Mouse (Mus musculus): ENCODE measurements around the gene Myo1h.
A peak's percentile ranks its signal among the peaks of the same experiment; 100 is the strongest.

The Myo1h gene

DNA sequence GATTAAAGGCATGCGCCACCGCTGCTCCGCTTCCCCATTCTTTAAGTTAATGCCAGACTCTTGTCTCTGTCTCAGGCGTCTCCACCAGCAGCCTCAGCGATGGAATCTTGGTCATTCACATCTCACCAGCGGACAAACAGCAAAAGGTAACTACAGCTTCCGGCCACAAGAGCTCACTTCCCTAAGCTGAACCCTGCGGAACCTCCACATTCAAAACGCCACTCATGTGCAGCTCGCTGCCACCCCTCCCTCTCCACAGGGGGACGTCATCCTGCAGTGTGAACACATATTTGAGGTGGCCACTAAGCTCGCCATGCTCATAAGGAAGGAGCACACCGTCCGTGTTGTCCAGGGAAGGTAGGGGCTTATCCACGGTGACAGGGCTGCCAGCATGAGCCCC lies 72.0 kb downstream of the Myo1h start:
- peak; percentile 85 for DNase-seq

DNA sequence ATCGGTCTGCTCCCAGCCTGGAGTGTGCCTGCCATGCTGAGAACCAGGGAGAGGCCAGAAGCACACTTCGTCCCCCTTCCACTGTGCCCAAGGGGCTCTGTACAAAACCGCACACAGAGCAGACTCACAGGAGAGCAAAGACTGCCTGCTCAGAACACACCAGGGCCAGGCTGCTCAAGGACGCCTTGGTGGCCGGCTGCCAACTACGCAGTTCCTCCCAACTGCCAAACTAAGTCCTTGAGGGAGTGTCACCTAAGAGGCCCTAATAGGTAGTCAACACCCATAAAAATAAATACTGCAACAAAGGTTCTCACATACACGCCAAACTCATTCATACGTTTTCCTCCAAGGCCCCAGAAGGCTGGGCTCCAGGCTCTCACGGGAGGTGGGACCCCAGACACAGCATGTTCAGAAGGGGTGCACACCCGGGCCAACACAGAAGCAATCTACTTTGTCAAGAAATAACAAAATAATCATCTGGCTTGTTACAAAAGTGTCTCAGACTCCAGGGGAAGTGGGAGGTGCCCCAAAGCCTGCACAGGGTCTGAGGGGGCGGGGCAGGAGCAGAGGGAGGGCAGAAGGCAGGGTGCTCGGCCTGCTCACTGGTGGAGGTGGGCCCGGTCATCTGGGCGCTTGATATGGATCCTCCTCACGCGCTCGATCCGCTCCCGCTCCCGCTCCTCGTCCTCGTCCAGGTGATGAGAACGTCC lies 76.2 kb downstream of the Myo1h start:
- DNase-seq, result peak; percentile 97

DNA sequence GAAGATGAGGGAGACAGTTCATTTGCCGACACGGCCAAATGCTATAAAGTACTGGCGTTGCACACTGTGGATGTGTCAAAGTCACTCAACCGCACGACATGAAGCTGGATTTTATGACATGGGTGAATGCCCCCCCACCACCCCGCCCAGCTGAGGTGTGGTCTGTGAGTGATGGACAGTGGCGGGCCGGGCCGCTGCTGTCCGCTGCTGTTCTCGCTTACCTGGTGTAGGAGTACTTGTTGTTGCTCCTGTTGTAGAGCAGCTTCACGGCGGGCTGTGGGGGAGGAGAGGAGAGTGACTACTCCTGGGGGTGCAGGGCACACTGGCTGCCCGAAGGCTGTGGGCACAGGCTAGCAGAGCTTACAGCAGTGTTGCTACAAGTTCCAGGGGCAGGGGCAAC lies 79.2 kb downstream of the Myo1h start:
- peak; percentile 90 for DNase-seq

DNA sequence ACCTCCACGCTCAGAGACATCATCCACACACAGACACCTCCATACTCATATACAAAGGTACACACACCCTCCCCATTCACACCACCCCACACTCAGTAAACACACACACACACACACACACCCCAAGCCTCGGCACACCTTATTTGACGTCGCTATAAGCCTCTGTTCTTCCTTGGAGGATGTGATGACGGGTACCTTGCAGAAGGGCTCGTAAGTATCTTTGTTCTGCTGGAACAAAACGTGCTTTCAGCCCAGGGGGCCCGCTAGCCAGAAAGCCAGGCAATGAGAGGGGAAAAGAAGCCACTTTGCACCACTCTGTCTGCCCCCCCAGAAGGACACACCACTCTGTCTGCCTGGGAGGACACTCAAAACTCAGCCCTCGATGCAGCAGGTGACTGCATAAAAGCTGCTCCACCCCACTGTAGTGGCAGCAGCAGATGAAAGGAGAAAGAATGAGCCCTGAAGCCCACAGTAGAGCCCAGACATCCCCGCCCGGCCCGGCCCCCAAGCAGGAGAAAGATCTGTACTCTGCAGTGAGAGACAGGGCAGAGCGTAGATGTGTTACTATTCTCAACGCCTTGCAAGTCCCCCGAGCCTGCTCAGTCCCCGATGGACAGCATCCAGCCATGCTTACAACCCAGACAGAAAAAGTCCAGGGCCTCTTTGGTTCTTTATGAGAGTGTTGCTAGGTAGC lies 80.0 kb downstream of the Myo1h start:
- DNase-seq, result peak; percentile 87

DNA sequence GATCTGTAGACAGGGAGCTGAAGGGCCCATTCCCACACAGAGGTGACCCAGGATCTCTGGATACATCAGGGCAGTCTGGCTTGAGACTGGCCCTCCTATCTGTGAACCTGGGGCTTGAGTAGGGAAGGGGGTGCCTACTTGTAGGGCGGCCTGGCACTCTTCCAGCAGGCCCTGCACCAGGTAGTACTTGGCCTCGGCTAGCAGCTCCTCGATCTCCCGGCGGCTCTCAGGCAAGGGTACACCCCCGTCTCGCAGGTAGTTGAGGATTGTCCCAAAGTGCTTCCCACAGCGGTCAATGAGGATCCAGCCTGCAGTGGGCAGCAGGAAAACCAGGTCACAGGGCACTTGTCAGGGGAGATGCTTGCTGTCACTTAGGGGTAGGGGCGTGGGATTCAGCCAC lies 81.0 kb downstream of the Myo1h start:
- DNase-seq, result no peak

DNA sequence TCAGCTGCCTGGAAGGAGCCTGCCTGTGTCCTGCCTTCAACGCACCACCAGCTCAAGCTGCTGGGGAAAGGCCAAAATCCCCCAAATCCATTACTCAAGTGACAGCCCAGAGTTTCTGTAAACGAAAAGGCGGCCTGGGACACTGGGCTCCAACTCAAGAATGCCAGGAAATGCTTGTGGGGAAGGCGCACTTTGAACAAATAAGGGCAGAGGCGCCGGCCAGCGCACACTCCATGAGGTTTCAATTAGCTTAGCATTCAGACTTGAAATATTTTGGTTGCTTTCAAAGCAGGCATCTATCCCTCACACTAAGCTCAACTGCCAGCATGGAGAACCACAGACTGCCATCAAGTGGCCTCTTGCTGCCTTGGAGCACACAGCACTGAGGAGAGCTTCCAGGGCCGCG lies 81.4 kb downstream of the Myo1h start:
- peak; percentile 98 for DNase-seq

DNA sequence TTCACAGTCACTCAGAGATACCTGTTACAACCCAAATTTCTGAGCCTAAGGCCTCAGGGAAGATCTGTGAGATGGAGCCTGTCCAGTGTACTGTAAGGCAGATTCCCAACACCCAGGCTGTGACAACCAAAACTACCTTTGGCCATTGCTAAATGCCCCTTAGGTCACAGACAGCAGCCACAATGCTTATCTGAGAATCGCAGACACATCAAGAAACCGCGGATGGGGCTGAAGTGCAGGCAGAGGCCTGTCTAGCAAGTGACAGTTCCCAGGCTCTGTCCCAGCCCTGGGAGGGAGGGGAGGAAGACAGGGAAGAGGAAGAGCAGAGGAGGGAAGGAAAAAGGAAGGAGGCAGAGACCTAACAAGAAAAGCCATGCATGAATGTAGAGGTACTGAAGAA lies 82.4 kb downstream of the Myo1h start:
- DNase-seq, result peak; percentile 82

DNA sequence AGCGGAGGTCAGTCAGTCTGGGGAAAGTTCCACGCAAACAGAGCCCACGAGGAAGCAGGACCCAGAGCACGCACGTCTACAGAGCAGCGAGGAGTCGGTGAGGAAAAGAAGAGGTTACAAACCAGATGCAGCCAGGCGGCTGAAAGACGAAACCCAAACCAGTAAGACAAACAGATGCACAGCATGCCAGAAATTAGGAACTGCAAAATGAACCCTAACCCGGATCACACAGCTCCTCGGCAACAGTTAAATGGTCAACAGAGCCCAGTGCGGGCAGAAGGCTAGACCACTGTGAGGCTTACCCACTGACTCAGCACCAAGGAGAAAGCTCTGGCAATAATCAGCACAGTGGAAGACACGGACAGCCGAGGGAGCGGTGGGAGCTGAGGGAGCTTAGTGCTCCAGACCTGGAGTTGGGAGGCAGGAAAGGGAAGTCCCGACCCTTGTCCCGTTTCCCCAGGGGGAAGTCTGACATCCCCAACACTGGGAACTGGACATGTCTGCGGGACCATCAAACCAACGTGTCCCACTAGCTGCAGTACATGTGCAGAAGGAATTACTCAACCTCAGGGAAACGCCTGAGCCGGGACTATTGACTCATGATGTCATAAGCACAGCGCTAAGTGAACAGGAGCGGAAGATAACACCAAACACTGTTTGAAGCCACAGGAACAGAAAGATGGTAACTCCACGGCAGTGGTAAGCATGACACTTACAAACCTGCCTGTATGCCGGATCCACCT lies 82.9 kb downstream of the Myo1h start:
- DNase-seq, result peak; percentile 95

DNA sequence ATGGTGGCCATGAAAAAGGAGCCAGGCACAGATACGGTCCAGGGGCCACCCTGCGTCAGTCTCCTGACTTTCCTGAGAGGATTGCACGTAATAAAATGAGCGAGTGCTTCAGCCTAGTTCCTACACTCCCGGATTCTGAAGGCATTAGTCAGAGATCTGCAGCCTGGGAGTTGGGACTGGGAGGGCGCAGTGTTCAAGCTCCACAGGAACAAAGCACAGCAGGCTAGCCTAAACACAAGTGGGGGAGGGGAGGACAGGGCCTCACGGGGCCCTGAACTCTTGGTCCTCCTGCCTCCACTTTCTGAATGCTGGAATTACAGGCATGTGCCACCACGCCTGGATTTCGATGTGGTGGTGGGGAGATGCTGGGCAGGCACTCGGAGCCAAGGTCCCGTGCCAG lies 83.6 kb downstream of the Myo1h start:
- no peak for DNase-seq

DNA sequence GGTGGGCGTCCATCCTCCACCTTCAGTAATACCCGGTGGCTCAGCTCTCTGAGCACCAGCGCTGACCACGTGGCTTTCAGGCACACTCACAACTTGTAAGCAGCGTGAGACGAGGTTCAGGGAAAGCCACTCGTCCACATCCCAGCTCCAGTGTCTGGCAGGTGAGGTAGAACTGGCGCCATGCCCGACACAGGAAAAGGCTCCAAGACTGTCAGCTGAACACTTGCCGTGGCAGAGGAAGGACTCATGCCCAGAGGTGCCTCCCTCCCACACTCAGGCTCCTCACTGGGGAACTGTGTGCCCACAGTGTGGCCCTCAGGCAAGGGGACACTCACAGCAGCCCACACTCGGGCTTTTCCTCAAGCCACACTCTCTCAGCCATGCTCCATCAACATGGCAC lies 84.2 kb downstream of the Myo1h start:
- DNase-seq, result peak; percentile 95

DNA sequence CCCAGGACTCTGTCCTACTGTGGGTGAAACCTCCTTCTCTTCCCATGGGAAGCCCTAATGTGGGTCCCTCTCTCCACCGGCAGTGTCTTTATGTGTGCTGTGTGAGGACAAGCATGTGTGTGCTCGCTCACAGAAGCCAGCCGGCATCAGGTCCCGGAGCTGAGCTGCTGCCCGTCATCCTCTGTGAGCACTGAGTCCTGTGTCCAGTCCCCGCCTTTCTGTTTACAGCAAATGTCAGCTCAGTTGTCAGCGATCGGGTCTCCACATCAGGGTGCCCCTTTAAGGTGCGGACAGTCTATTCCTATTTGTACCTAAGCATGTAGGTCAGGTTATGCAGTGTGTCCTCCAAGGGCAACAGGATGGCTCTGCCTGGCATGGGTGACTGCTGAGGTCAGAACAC lies 84.6 kb downstream of the Myo1h start:
- DNase-seq, result peak; percentile 90

DNA sequence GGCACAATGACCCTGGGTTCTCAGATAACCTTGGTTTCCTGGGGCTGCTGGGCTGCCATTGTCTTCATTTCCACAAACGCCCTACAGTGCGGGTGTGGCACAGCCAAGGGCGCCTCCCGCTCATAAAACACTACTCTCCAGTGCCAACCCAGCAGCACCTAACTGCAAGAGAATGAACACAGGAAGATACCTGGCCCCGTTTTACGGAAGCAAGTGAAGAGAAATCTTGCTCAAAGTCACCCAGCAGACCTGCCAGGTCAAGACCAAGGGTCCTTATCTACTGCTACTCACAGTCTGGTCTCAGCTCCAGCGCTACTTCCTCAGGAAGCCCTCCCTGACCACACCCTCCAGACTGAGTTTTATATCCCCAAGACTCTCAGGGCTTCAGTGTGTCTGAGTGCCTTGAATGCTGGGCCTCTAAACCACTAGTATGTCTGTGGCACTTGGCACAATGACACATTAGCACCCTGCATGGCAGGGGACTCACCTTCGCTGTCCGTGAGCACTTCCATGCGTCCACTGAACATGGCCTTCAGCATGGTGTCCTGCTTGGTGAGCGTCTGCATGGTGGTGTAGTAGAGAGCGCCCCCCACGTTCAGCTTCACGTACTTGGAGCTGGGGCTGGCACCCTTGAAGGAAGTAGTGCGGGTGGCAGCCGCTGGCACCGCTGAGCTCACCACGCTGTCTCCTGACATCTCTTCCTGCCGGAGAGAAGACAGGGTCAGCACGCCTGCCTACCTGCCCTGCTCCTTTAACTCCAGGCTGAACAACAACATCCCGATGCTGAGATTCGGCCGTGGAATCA lies 85.6 kb downstream of the Myo1h start:
- peak; percentile 98 for DNase-seq

DNA sequence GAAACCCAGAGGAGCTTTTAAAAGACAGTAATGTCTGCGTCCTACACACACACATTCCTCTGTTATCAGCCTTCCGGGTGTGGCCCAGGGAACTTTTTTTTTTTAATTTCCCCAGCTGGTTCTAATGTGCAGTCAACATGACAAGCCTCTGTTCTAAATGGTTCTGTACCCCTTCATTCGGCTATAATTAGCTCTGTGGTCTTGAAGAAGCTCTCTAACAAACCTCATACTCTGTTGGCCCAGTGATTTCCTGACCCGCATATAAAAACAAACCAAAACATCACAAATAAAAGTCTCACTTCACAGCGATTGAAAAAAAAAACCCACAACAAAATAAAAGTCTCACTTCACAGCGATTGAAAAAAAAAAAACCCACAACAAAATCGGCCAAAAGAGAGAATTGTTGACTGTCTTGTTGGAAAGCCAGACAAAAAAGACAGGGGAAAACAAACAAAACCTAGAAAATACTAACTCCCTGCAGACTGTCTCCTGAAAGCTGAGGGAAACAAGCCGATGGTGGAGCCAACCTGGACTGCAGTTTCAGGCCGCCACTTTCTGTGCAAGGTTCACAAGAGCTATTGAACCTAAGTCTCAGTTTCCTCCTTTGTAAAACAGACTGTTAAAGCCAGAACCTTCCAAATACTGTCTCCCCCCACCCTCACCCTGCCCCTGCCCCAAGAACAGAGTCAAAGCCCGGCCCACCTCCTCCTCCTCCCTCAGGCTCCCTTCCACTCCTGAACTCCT lies 89.4 kb downstream of the Myo1h start:
- peak; percentile 93 for DNase-seq

DNA sequence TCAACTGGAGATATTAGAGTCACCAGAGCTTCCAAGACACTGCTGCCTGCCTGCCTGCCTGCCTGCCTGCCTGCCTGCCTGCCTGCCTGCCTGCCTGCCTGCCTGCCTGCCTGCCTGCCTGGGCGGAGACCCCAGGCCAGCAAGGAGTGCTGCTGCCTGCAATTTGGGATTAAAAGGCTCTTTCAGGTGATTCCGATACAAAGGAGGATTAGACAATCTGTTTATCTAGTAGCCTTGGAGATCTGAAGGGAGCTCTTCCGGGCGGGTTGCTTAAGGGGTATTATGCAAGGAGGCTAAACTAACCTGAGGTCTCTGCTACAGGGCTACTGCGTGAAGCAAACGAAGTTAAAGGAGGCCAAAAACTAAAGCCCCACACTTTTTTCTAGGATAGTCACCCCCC lies 90.0 kb downstream of the Myo1h start:
- no peak for DNase-seq

DNA sequence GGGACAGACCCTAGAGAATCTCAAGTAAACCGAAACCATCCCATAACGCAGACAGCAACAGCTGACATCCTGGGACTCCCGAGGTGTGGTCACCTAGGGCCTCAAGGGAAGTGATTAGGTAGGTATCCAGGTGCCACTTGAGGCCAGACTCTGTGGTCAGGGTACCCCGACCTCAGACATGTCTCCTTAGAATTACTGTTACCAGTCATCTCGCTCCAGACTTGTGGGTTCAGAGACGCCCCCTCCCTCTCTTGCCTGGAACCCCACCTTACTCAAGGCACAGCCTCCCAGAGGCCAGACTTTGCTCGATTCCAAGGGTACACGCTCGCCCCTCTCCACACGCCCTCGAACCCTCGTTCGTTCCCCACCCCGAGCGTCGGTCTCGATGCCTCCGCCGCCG lies 90.8 kb downstream of the Myo1h start:
- peak; percentile 94 for DNase-seq

DNA sequence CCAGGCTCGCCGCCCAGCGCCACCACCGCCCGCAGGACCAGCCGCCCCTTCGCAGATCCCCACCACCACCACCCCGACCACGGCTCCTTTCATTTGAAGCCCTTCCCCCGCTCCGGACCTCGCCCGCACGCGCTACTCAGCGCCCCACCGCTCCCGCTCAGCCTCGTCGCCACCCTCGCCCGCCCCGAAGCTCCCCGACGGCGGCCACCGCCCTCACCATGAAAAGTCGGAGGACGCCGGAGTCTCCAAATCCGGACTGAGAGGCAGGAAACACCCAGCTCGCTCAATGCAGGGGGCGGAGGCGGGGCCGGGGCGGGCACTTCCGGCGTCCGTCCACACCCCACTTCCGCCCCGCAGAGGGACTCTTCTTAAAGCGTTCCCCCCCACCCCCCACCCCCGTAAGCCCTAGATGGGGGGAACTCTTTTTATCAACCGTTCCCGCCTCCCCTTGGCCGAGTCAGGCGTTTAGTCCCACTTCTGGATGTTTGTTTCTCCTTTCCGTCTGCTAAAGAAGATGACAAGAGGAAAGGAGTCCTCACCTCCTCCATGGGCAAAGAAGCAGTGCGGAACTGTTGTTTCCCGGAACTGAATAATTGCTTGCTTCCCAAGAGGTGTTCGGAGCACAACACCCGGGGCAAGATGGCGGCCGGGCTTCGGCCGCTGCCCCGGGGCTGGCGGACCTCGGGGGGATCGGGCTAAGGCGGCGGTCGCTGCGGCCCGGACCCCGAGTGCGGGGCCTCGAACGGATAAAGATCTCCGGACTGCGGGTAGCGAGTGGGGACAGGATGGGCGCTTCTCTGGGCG lies 91.4 kb downstream of the Myo1h start, which contains the start of the genes Kctd10 and Ube3b:
Gene Kctd10, minus strand, starts transcription at position 300 of the 804 bp plus-strand sequence.
Gene Ube3b, plus strand, starts transcription at position 399 of the 804 bp plus-strand sequence.
- DNase-seq, result peak; percentile 99

DNA sequence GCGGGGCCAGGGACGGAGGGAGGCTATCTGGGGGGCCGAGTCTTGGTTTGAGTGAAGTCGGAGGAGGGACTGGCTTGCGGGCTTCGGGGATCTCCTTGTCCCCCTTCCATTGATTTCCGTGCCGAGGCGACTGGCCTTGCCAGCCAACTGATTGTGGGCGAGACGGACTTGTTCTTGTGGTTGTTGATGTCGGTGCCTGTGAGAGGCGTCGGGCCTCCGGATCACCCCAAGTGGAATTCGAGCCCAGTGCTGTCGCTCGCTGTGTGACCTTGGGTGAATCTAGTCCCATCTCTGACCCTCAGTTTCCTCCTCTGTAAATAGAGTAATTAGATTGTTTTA lies 92.0 kb downstream of the Myo1h start:
- DNase-seq, result no peak

DNA sequence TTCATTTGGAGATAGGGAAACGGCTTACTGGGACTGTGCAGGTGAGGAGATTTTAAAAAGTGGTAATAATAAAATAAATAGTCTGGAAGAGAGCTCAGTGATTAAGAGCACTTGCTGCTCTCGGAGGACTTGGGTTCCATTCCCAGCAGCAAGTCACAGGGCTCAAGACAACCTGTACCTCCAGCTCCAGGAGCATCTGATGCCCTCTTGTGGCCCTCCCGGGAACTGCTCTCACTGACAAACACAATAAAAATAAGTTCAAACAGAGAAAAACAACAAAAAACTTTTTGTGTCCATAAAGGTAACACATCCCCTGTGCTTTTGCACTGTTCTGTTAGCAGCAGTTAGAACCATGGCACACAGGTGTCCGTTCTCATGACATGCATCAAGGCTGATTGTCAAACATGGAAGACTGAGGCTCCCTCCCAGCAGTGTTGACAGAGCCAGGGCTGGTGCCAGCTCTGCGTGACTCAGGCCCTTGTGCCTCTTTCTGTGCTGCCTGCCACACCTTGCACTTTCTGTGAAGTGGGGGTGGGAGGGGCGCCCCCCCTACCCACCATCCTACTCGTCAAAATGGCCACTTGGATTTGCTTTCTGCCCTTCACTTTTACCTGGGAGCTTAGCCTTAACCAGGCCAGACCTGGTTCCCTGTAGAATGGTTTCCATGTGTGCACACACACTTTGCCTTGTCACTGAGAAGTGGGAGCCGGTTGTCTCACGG lies 94.4 kb downstream of the Myo1h start:
- peak; percentile 87 for DNase-seq

DNA sequence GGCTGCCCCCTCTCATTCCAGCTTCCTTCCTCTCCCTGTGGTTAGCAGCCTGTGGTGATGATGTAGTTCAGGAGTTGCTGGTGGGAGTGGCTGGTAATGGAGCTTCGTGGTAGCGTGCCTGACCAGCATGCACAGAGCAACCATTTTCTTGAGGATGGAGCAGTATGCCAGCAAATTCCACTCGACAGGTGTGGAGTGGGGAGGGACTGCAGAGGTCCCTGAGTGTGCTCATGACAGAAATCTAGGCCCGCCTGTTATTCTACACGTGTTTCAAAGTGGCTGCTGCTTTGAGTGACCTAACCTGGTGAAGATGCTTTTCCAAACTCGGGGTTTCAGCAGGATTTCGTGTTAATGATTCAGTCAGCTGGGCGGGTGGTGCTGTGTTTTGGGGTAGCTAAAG lies 95.5 kb downstream of the Myo1h start:
- peak; percentile 85 for DNase-seq

DNA sequence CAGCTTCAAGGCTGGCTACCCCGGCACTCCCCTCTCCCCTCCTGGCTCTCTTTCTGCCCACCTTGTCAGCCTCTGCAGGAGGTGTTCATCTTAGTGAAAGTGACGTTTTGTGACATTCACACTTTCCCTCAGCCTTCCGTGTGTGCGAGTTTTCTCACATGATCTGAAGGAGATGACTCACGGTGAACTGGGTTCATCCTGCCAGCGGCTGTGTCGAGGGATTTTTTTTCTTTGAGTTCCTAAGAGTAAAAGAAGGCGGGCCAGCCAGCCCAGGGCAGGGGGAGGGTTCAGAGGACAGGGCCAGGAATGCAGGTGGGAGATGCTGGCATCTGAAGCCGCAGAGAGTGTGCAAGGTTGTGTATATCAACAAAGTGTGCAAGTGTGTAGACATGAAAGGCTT lies 104.2 kb downstream of the Myo1h start:
- no peak for DNase-seq

DNA sequence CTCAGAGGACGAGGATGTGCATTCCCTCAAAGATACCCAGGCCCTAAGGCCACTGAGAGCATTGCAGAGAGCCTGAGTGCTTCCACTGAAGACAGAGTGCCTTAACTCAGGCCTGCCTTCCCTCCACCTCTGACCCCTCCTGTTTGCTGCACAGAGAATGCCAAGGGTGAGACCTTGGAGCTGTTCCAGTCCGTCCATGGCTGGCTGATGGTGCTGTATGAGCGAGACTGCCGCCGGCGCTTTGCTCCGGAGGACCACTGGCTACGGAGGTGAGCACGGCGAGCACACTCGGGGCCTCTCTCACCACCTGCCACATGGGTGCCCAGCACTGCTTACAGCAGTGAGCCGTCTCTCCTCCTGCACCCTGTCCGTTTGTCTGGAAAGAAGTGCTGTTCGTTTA lies 117.6 kb downstream of the Myo1h start:
- no peak for DNase-seq
